28 mouse cellular contexts compared by ENCODE assay signal in the genomic region with DNA sequence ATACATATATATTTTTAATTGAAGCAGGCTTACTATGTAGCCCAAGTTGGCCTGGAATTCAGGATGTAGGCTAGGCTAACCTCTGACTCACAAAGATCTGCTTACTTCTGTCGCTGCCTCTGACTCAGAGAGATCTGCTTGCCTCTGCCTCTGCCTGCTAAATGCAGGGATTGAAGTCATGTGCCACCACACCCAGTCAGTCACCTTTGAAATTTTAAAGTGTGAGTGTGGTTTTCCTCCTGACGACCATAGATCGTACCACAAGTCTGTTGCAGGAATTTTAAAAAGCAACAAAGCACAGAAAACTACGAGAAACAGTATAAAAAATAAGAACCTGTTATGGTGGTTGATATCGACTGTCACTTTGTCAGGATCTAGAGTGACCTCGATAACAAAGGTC. TPM values are rescaled to one million over a fixed set of nuclear protein-coding genes. Genes with fewer than 3 reads are reported as not detected.
DNase-seq lines count a peak whose midpoint lies in the region; ATAC-seq and TF ChIP-seq lines count a peak whose summit lies in the region.
"Had no signal": no experiment of that assay in that cellular context is flagged by ENCODE, and none has a peak within 500 bp of the region (broad histone marks: within the 10 kb centered on the region; RNA-seq: fewer than 3 reads in every experiment).

No protein-coding gene starts in this region.

- TF ChIP-seq CTCF in C2C12 (IDR thresholded peaks at IDR 0.05; ENCODE audit: control insufficient read depth, insufficient read depth, insufficient read length): no peak
- TF ChIP-seq CTCF in CH12.LX (conservative IDR thresholded peaks at IDR 0.05 in 1 of 2, IDR thresholded peaks at IDR 0.05 in 1 of 2; ENCODE audit: low read depth in 2 of 2, low read length in 2 of 2): no peak
- TF ChIP-seq CTCF in cerebellum, adult 2 months (IDR thresholded peaks at IDR 0.05; ENCODE audit: borderline replicate concordance, insufficient read depth, low read depth, low read length): no peak

- H3K9me3 ChIP-seq in CH12.LX (replicated peaks; ENCODE audit: low read length): no peaks in the 10 kb centered on the region
- H3K9me3 ChIP-seq in hindbrain, embryonic 10.5 days: no peaks in the 10 kb centered on the region
- no peaks in the 10 kb centered on the region for H3K9me3 ChIP-seq in neural tube, embryonic 15.5 days (replicated peaks)
- H3K9me3 ChIP-seq: forebrain, embryonic 13.5 days; hindbrain, embryonic 15.5 days; limb, embryonic 10.5 days; limb, embryonic 15.5 days; liver, embryonic 13.5 days; neural tube, embryonic 12.5 days; stomach, embryonic 15.5 days had no signal

- H3K4me3 ChIP-seq in C2C12 (ENCODE audit: insufficient read depth, poor library complexity, severe bottlenecking) (no peak overlapping the region), CH12.LX (replicated peaks in 1 of 3; ENCODE audit: low read depth in 2 of 3, low read length in 2 of 3, poor library complexity in 1 of 3) (no peak overlapping the region)
- no peak overlapping the region for H3K4me3 ChIP-seq in hindbrain, embryonic 10.5 days
- no peak overlapping the region for H3K4me3 ChIP-seq in cerebellum, adult 2 months (replicated peaks; ENCODE audit: insufficient read depth, low read depth, low read length)
- no peak overlapping the region for H3K4me3 ChIP-seq in neural tube, embryonic 15.5 days (replicated peaks)
- H3K4me3 ChIP-seq: forebrain, embryonic 13.5 days; hindbrain, embryonic 15.5 days; limb, embryonic 10.5 days; limb, embryonic 15.5 days; liver, embryonic 13.5 days; neural tube, embryonic 12.5 days; stomach, embryonic 15.5 days had no signal

- peak; percentile 35 for DNase-seq in heart, adult 11 months
- DNase-seq in heart, adult 18-20 months: no peak
- DNase-seq in CH12.LX (ENCODE audit: extremely low read depth): no peak
- DNase-seq in naive thymus-derived CD4-positive, alpha-beta T cell, adult 2 months (ENCODE audit: low read depth): peak; percentile 76
- no peak for DNase-seq in hindbrain, embryonic 10.5 days (ENCODE audit: low spot score)
- no peak for DNase-seq in cerebellum, adult 2 months
- DNase-seq: adrenal gland, adult 8-10 months; cerebellum, adult 8-10 months; cerebellum, postnatal 25 days; gastrocnemius, postnatal 14 days; kidney, adult 2 months; kidney, postnatal 4 days; layer of hippocampus, adult 9-11 months; liver, embryonic 13.5 days; lung, postnatal 4 days; midbrain, embryonic 14.5 days; thymus, adult 18-20 months; thymus, postnatal 36 days had no signal

- no peak overlapping the region for H3K27ac ChIP-seq in CH12.LX (ENCODE audit: insufficient read depth, low read depth)
- no peak overlapping the region for H3K27ac ChIP-seq in hindbrain, embryonic 10.5 days
- H3K27ac ChIP-seq in cerebellum, adult 2 months (ENCODE audit: insufficient read depth, low read length): no peak overlapping the region
- H3K27ac ChIP-seq in neural tube, embryonic 15.5 days (replicated peaks): no peak overlapping the region
- H3K27ac ChIP-seq: forebrain, embryonic 13.5 days; hindbrain, embryonic 15.5 days; kidney, postnatal 0 days; limb, embryonic 10.5 days; limb, embryonic 15.5 days; liver, embryonic 13.5 days; neural tube, embryonic 12.5 days; stomach, embryonic 15.5 days had no signal

- peaks cover 34 to 73% of the 10 kb centered on the region in 2 experiments for H3K4me1 ChIP-seq in CH12.LX (ENCODE audit: control insufficient read depth in 1 of 2, insufficient read depth in 2 of 2)
- peaks cover 7% of the 10 kb centered on the region for H3K4me1 ChIP-seq in hindbrain, embryonic 10.5 days (replicated peaks)
- no peaks in the 10 kb centered on the region for H3K4me1 ChIP-seq in cerebellum, adult 2 months (ENCODE audit: control insufficient read depth, insufficient read depth, low read length)
- no peaks in the 10 kb centered on the region for H3K4me1 ChIP-seq in neural tube, embryonic 15.5 days
- H3K4me1 ChIP-seq: forebrain, embryonic 13.5 days; hindbrain, embryonic 15.5 days; limb, embryonic 15.5 days; neural tube, embryonic 12.5 days; stomach, embryonic 15.5 days had no signal

- H3K27me3 ChIP-seq in C2C12 (ENCODE audit: control insufficient read depth, insufficient read depth, insufficient read length): no peaks in the 10 kb centered on the region
- H3K27me3 ChIP-seq in CH12.LX (replicated peaks): no peaks in the 10 kb centered on the region
- no peaks in the 10 kb centered on the region; the same call in 1 of the 2 replicates for H3K27me3 ChIP-seq in hindbrain, embryonic 10.5 days (ENCODE audit: insufficient read depth, poor library complexity, severe bottlenecking)
- no peaks in the 10 kb centered on the region for H3K27me3 ChIP-seq in cerebellum, adult 2 months (ENCODE audit: control insufficient read depth, insufficient read depth, low read length)
- H3K27me3 ChIP-seq in neural tube, embryonic 15.5 days (replicated peaks): no peaks in the 10 kb centered on the region
- H3K27me3 ChIP-seq: forebrain, embryonic 13.5 days; hindbrain, embryonic 15.5 days; limb, embryonic 15.5 days; neural tube, embryonic 12.5 days; stomach, embryonic 15.5 days had no signal

- no peak for ATAC-seq in neural tube, embryonic 15.5 days (ENCODE audit: low FRiP score)
- ATAC-seq: forebrain, embryonic 13.5 days had no signal

- in situ Hi-C loops in CH12.LX (cut with MboI; ENCODE audit: low pct_ligation_motif_present, low pct_unique_long_range_greater_than_20kb, low sequenced_read_pairs): no loop called here

- H3K79me3 ChIP-seq in C2C12 (ENCODE audit: low read depth): no peaks in the 10 kb centered on the region

- no peak for TF ChIP-seq POLR2A in CH12.LX (IDR thresholded peaks at IDR 0.05; ENCODE audit: low read depth, low read length)
- no peak for TF ChIP-seq POLR2A in cerebellum, adult 2 months (IDR thresholded peaks at IDR 0.05; ENCODE audit: borderline replicate concordance, insufficient read depth, low read length)

- no peak overlapping the region for H3K4me2 ChIP-seq in CH12.LX (ENCODE audit: insufficient read depth, low read depth, poor library complexity, severe bottlenecking)
- H3K4me2 ChIP-seq in neural tube, embryonic 15.5 days: no peak overlapping the region
- H3K4me2 ChIP-seq: forebrain, embryonic 13.5 days; heart, embryonic 11.5 days; hindbrain, embryonic 15.5 days; limb, embryonic 15.5 days; neural tube, embryonic 12.5 days; stomach, embryonic 15.5 days had no signal

- TF ChIP-seq EP300 in CH12.LX (IDR thresholded peaks at IDR 0.05; ENCODE audit: low read length): peak; percentile 39; the same call in 1 of the 2 replicates

- dilution Hi-C loops in CH12.LX (cut with MboI; ENCODE audit: extremely low pct_ligation_motif_present, extremely low pct_unique_long_range_greater_than_20kb, low sequenced_read_pairs): no loop called here

- no peak overlapping the region for H3ac ChIP-seq in C2C12 (ENCODE audit: control insufficient read depth, insufficient read length, low read depth)

- H3K79me2 ChIP-seq in C2C12 (ENCODE audit: control insufficient read depth, insufficient read depth) (no peaks in the 10 kb centered on the region), CH12.LX (replicated peaks; ENCODE audit: control insufficient read depth, extremely low read depth, insufficient read depth, poor library complexity, severe bottlenecking) (no peaks in the 10 kb centered on the region)

- 93% methylated on average over 6 of the region's 6 CpGs for WGBS in hindbrain, embryonic 10.5 days
- WGBS in cerebellum, adult 2 months: 93% methylated on average over 6 of the region's 6 CpGs
- WGBS in neural tube, embryonic 15.5 days: 92% methylated on average over 6 of the region's 6 CpGs

- no peak for TF ChIP-seq RAD21 in CH12.LX (IDR thresholded peaks at IDR 0.05; ENCODE audit: low read depth, low read length)

- no peaks in the 10 kb centered on the region for H3K36me3 ChIP-seq in C2C12 (ENCODE audit: control insufficient read depth, insufficient read depth)
- no peaks in the 10 kb centered on the region for H3K36me3 ChIP-seq in CH12.LX (replicated peaks in 1 of 2; ENCODE audit: control insufficient read depth in 1 of 2, insufficient read depth in 1 of 2, low read length in 1 of 2)
- H3K36me3 ChIP-seq in hindbrain, embryonic 10.5 days: no peaks in the 10 kb centered on the region
- H3K36me3 ChIP-seq in neural tube, embryonic 15.5 days: no peaks in the 10 kb centered on the region
- H3K36me3 ChIP-seq: hindbrain, embryonic 15.5 days; limb, embryonic 10.5 days; limb, embryonic 15.5 days; liver, embryonic 13.5 days; neural tube, embryonic 12.5 days; stomach, embryonic 15.5 days had no signal

- no peak overlapping the region; the same call in 1 of the 2 replicates for H3K9ac ChIP-seq in CH12.LX (ENCODE audit: insufficient read depth, low read depth)
- no peak overlapping the region for H3K9ac ChIP-seq in neural tube, embryonic 15.5 days (replicated peaks)
- H3K9ac ChIP-seq: forebrain, embryonic 13.5 days; hindbrain, embryonic 15.5 days; limb, embryonic 15.5 days; neural tube, embryonic 12.5 days; stomach, embryonic 15.5 days had no signal

TF ChIP-seq in C2C12, 6 proteins besides CTCF, POLR2A, EP300 and RAD21:
- no peak for TF ChIP-seq CEBPB (IDR thresholded peaks at IDR 0.05; ENCODE audit: low read depth)
- no peak for TF ChIP-seq MYOD1 (IDR thresholded peaks at IDR 0.05; ENCODE audit: control insufficient read depth, insufficient read length, low read depth)
- TF ChIP-seq MYOG (IDR thresholded peaks at IDR 0.05; ENCODE audit: control insufficient read depth, extremely low read depth, insufficient read length): no peak
- peak; percentile 47 for TF ChIP-seq MAX (IDR thresholded peaks at IDR 0.05)
- TF ChIP-seq USF1 (IDR thresholded peaks at IDR 0.05; ENCODE audit: low read depth): peak; percentile 56
- peak; percentile 12 for TF ChIP-seq FOSL1 (IDR thresholded peaks at IDR 0.05; ENCODE audit: insufficient read depth, low read length, poor library complexity, severe bottlenecking)

TF ChIP-seq in CH12.LX, 34 proteins besides CTCF, POLR2A, EP300 and RAD21 (continues in another document):
- TF ChIP-seq MEF2A (IDR thresholded peaks at IDR 0.05; ENCODE audit: borderline replicate concordance, low read depth, low read length) (no peak), MAX (IDR thresholded peaks at IDR 0.05; ENCODE audit: low read length) (0 out of 2 replicates have a peak, but pooled peaks have one; percentile 31), JUN (IDR thresholded peaks at IDR 0.05; ENCODE audit: insufficient read depth, low read depth, low read length) (no peak), TCF12 (IDR thresholded peaks at IDR 0.05; ENCODE audit: low read depth, low read length) (0 out of 2 replicates have a peak, but pooled peaks have one; percentile 9), E2F4 (IDR thresholded peaks at IDR 0.05; ENCODE audit: insufficient replicate concordance, low read depth, low read length) (no peak), HCFC1 (IDR thresholded peaks at IDR 0.05; ENCODE audit: low read depth, low read length) (0 out of 2 replicates have a peak, but pooled peaks have one; percentile 17)

RNA-seq across cellular contexts. Expression of gene Odc1, which starts 33.6 kb away (rescaled TPM):
- total RNA-seq in heart, adult 18-20 months (2021): 10 to 100 TPM; 61.5 to 71.5 TPM
- polyA plus RNA-seq in C2C12 (2012; fragmentation: generic; extraction: Trizol) (256 TPM), CH12.LX (2012; ENCODE audit: insufficient read length, low read depth) (2,544 and 2,567 TPM in 2 replicates)
- total RNA-seq in CH12.LX (2012; rRNA removed) (1,757 and 1,839 TPM in 2 replicates), CH12.LX (2014; rRNA removed) (2,455 and 2,545 TPM in 2 replicates)
- polyA plus RNA-seq in hindbrain, embryonic 10.5 days (2016; fragmentation: Nextera tagmentation; extraction: Ambion mirVana): 274 and 286 TPM in 2 replicates
- 108 and 115 TPM in 2 replicates for polyA plus RNA-seq in cerebellum, adult 2 months (2012; rRNA removed)
- 104 and 117 TPM in 2 replicates for polyA plus RNA-seq in neural tube, embryonic 15.5 days (2015; fragmentation: Nextera tagmentation; extraction: Ambion mirVana)

Comparison
In these comparisons a context has a peak if more than half of its experiments do, and no peak if none do; other contexts are left out.
1. DNase-seq: peak in heart, adult 11 months (single experiment) and naive thymus-derived CD4-positive, alpha-beta T cell, adult 2 months (single experiment); none in heart, adult 18-20 months (0 of 2), CH12.LX (single experiment), hindbrain, embryonic 10.5 days (single experiment) and cerebellum, adult 2 months (0 of 2).